Mouse (Mus musculus): ENCODE measurements at regions not wholly inside any gene's neighbourhood (a gene's known extent, or its start where the extent isn't known, plus 50 kb on each side); places are given as distances from the start of the nearest gene placed in this dataset.

- no peak for DNase-seq
- intact Hi-C loops (cut with DNase I), result no loop called here
Measured at GRCm38 (mm10) chr1:45723369-45723768, 71.6 kb upstream of the Wdr75 start.

GRCm38 (mm10) chr1:45732958-45733357 lies 62.0 kb upstream of the Wdr75 start:
- no peak for DNase-seq
- intact Hi-C loops (cut with DNase I), result no loop called here

DNA sequence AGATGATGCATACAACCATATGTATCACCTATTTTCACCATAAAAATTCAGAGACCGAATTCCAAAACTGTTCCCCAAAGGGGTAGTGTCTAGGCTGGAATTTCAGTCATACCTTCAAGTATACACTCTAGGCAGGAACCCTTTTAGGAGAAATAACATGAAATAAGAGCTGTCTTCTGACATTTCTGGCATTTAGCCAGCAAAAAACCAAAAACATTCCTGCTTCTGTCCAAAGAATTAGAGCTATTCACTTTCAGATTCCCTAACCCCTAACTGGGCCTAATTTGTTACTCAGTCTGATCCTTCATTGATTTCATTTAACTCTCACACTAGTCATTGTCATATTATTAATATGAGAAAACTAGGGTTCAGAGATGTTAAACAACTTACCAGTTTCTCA lies 49.8 kb upstream of the Wdr75 start:
- intact Hi-C loops (cut with DNase I), result no loop called here
- no peak for DNase-seq
